Mouse (Mus musculus) embryonic facial prominence, embryonic 14.5 days (tissue): ENCODE data around the gene Tssc4. TPM values are rescaled to one million over a fixed set of nuclear protein-coding genes. Genes with fewer than 3 reads are reported as not detected.

ENCODE experiments used
- ATAC-seq: fragments of 200-750 bp; cut with Nextera tagmentation; 2 replicates; pipeline ENCODE4 v1.8.0; 2017; ENCODE audit warnings: low read depth, moderate number of reproducible peaks, moderate TSS enrichment
- DNase-seq: peaks from one replicate; pipeline ENCODE4 v3.0.0-alpha.2; 2015; ENCODE audit warnings: low spot score
- H3K27ac ChIP-seq: fragments of 300-500 bp; sonication (generic); replicated peaks from 2 replicates; pipeline ENCODE4 v1.5.1; 2014; ENCODE audit warnings: low read depth, mild to moderate bottlenecking, low read length, moderate library complexity
- H3K27me3 ChIP-seq: fragments of 300-500 bp; sonication (generic); replicated peaks from 2 replicates; pipeline ENCODE4 v1.6.1; 2014; ENCODE audit warnings: low read length; ENCODE audit not compliant: control insufficient read depth, insufficient read depth
- H3K36me3 ChIP-seq: fragments of 300-500 bp; sonication (generic); 2 replicates; pipeline ENCODE4 v1.6.1; 2014; ENCODE audit warnings: low read length, mixed read lengths; ENCODE audit not compliant: control insufficient read depth, insufficient read depth
- H3K4me1 ChIP-seq: fragments of 300-500 bp; sonication (generic); 2 replicates; pipeline ENCODE4 v1.6.1; 2014; ENCODE audit warnings: antibody characterized with exemption, low read length; ENCODE audit not compliant: control insufficient read depth, insufficient read depth
- H3K4me2 ChIP-seq: fragments of 300-500 bp; sonication (generic); 2 replicates; pipeline ENCODE4 v1.6.1; 2014; ENCODE audit warnings: low read depth, mild to moderate bottlenecking, low read length, moderate library complexity, mixed read lengths
- H3K4me3 ChIP-seq: fragments of 300-500 bp; sonication (generic); 2 replicates; pipeline ENCODE4 v1.5.1; 2014; ENCODE audit warnings: low read depth, mild to moderate bottlenecking, low read length
- H3K9ac ChIP-seq: fragments of 300-500 bp; sonication (generic); 2 replicates; pipeline ENCODE4 v1.6.1; 2014; ENCODE audit warnings: low read depth, mild to moderate bottlenecking, low read length, moderate library complexity, mixed read lengths
- H3K9me3 ChIP-seq: fragments of 300-500 bp; sonication (generic); 2 replicates; pipeline ENCODE4 v1.6.1; 2016; ENCODE audit warnings: low read length; ENCODE audit not compliant: control insufficient read depth
- WGBS: fragments of 180-500 bp; shearing (Covaris S2); extraction: QIAGEN DNeasy Blood & Tissue Kit; methylation state at CpG from one replicate; pipeline ENCODE4 v1.1.7; 2014; 5-methylcytosine and 5-hydroxymethylcytosine counted together
- polyA plus RNA-seq: library from polyadenylated mRNA; unstranded; fragments of >200 nt; fragmentation: Nextera tagmentation; extraction: Ambion mirVana; gene quantifications from 2 replicates; pipeline ENCODE4 v1.2.1, GENCODE M21; 2014

Tssc4 gene
- polyA plus RNA-seq, 1 experiment from 2014 or later: 52.2 TPM

- Histone ChIP-seq H3K4me1 (peaks cover 6% of the 10 kb centered on the region), H3K27ac (no peak overlapping the region), H3K9me3 (peaks cover 6% of the 10 kb centered on the region), H3K4me3 (no peak overlapping the region), H3K27me3 (no peaks in the 10 kb centered on the region), H3K36me3 (no peaks in the 10 kb centered on the region), H3K9ac (no peak overlapping the region), H3K4me2 (no peak overlapping the region)
- no peak for ATAC-seq
- no peak for DNase-seq
Measured at GRCm38 (mm10) chr7:143114773-143115172, 45.7 kb downstream of the Tssc4 start.

- H3K9ac ChIP-seq: no peak overlapping the region
- DNase-seq: no peak
- no peak overlapping the region for H3K4me2 ChIP-seq
- no peak overlapping the region for H3K4me3 ChIP-seq
- peaks cover 6% of the 10 kb centered on the region for H3K9me3 ChIP-seq
- H3K36me3 ChIP-seq: no peaks in the 10 kb centered on the region
- no peaks in the 10 kb centered on the region for H3K27me3 ChIP-seq
- peaks cover 12% of the 10 kb centered on the region for H3K4me1 ChIP-seq
- no peak for ATAC-seq
- no peak overlapping the region for H3K27ac ChIP-seq
- WGBS: 86% methylated on average over 5 of the region's 5 CpGs
Measured at GRCm38 (mm10) chr7:143116521-143116920, 47.5 kb downstream of the Tssc4 start.

GRCm38 (mm10) chr7:143119407-143119806, 50.4 kb downstream of the Tssc4 start:
- Histone ChIP-seq H3K4me1 (peaks cover 18% of the 10 kb centered on the region), H3K4me3 (no peak overlapping the region), H3K9ac (no peak overlapping the region), H3K27ac (peak overlapping the region; percentile 28; the same call in 1 of the 2 replicates), H3K4me2 (no peak overlapping the region), H3K36me3 (no peaks in the 10 kb centered on the region), H3K27me3 (no peaks in the 10 kb centered on the region), H3K9me3 (peaks cover 6% of the 10 kb centered on the region)
- DNase-seq: peak; percentile 38
- ATAC-seq: no peak; the same call in 1 of the 2 replicates
- WGBS: 53% methylated on average over 1 of the region's 1 CpGs

GRCm38 (mm10) chr7:143119826-143120225, 50.8 kb downstream of the Tssc4 start:
- WGBS: 73% methylated on average over 3 of the region's 3 CpGs
- H3K4me2 ChIP-seq: no peak overlapping the region
- H3K36me3 ChIP-seq: no peaks in the 10 kb centered on the region
- H3K9ac ChIP-seq: no peak overlapping the region
- DNase-seq (no peak), ATAC-seq (no peak)
- H3K4me3 ChIP-seq: no peak overlapping the region
- H3K27ac ChIP-seq: peak overlapping the region; percentile 28; the same call in 1 of the 2 replicates
- peaks cover 22% of the 10 kb centered on the region for H3K4me1 ChIP-seq
- no peaks in the 10 kb centered on the region for H3K27me3 ChIP-seq
- peaks cover 4% of the 10 kb centered on the region for H3K9me3 ChIP-seq

Other genes with a start within 250 kb of the Tssc4 start
- 7.3 and 8.5 TPM in 2 replicates for gene Th, start 138.1 kb upstream of the Tssc4 start, polyA plus RNA-seq
- gene Ascl2, start 100.0 kb upstream of the Tssc4 start, polyA plus RNA-seq: 0.89 and 1.00 TPM in 2 replicates
- 3.5 TPM in 2 replicates for gene Tspan32, start 64.2 kb upstream of the Tssc4 start, polyA plus RNA-seq
- gene Cd81, start 16.5 kb upstream of the Tssc4 start, polyA plus RNA-seq: 635 and 636 TPM in 2 replicates
- gene Trpm5, start 25.4 kb downstream of the Tssc4 start, polyA plus RNA-seq: 14.7 and 18.2 TPM in 2 replicates
- gene Kcnq1, start 37.1 kb downstream of the Tssc4 start, polyA plus RNA-seq: 1.9 and 2.0 TPM in 2 replicates